Mouse (Mus musculus) inflammation-experienced regulatory T-cells, adult 6 months (primary cell): Measurements from ENCODE around the gene Mettl7a3. TPM values are rescaled to one million over a fixed set of nuclear protein-coding genes. Genes with fewer than 3 reads are reported as not detected.
"Not testable (repeated sequence)": the region's sequence is repeated elsewhere in the genome, so short reads cannot be mapped to it uniquely, and the experiment has no call there.

Experiments used
- ATAC-seq: one replicate; pipeline ENCODE4 v1.8.0; 2017
- polyA plus RNA-seq, 3 experiments: library from polyadenylated mRNA; unstranded; fragments of 100-300 nt; shearing (Covaris generic); gene quantifications; one replicate each; pipeline ENCODE4 v1.2.1; 2017

The Mettl7a3 gene
- polyA plus RNA-seq = not detected

DNA sequence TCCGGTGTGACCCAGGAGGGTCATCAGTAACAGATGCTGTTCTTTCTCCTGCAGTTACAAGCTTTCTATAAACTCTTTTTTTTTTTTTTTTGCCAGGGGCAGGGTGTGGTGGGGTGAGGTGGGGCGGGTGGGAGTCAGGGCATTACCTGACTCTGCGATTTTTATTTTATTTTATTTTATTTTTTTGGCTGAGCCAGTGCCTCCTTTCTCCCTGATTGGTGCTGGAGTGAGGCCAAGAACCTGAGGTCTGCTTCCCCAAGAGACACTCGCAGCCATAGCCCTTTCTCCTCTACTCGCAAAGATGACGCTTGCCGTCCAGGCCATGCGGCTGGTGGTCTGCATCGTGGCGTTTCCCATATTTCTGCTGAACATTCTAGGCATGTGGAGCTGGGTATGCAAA is at the start of gene Mettl7a3:
Gene Mettl7a3, plus strand, starts transcription at position 301 of the 400 bp plus-strand sequence.
- ATAC-seq = no peak

DNA sequence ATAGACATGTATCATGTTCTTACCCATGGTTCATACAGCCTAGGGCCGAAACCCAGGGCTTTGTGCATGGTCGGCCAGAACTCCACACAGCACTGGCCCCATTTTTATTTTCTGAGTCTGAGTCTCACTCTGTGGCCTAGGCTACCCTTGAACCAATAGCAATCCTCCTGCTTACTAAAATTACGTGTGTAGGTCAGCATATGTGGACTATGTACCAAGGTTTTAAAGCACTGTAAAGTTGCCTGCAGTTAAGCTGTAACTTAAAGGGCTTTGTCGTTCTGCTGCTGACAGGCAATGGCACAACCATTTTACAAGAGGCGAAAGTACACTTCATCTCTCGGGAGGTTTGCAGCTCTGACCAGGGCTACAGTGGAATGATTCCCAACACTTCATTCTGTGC is 45.7 kb upstream of the Mettl7a3 start:
- no peak for ATAC-seq

DNA sequence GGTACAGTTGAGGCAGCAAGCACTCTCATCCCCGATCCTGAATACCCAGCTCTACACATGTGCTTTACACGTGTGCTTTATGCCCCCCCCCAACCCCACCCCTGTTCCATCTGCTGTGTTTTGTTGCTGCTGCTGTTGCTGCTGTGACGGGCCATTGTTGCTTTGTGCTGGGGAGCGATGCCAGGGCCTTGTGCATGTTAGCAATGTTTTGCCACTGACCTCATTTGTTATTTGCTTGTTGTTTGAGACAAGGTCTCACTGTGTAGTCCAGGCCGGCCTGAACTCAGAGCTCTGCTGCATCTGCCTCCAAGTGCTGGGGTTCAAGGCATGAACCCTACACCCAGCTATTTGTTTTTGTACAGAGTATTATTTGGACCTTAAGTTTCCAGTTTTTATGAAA is 43.9 kb upstream of the Mettl7a3 start:
- no peak for ATAC-seq

DNA sequence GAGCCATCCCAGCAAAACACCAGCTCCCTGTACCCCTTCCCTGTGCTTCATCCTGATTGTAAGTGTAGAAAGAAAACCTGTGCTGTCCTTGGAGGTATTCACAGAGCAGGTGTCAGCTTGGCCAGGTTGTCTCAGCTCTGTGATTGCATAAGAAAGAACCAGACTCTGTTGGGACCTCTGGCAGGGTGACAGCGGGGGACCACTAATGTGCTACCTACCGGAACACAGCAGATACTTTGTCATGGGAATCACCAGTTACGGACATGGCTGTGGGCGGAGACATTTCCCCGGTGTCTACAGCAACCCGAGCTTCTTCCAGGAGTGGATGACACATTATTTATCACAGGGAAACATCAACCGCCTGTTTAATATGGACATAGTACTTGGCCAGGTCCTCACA is 42.4 kb upstream of the Mettl7a3 start:
- no peak for ATAC-seq

DNA sequence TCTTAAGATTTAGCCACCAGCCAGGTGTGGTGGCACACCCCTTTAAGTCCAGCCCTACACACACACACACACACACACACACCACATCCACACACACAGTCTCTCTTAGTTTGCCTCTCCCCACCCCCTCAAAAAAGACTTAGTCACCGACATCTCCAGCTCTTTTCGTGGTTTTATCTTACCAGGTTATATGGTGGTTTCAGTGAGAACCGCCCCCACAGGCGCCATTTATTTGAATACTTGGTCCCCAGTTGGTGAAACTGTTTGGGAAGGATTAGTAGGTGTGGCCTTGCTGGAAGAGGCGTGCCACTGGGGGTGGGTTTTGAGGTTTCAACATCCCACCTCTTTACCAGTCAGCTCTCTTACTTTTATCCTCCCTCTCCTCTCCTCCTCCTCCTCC is 36.9 kb upstream of the Mettl7a3 start:
- ATAC-seq = no peak

DNA sequence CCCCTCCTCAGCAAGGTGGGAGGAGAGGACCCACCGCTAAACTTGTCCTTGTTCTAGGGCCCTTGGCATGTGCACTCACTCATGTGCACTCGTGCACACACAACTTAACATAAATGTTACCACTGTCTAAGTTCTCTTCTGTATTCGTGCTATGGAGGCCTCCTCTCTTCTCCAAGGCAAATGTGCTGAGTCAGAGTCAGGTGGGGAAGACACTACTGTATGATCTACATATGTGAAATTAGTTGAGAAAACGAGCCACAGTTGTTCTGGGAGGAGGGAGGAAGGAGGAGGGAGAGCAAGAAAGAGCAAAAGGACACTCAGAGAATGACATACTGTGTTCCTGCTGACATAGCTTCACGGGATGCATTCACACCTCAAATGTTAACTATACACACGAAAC is 34.2 kb upstream of the Mettl7a3 start:
- ATAC-seq = no peak

DNA sequence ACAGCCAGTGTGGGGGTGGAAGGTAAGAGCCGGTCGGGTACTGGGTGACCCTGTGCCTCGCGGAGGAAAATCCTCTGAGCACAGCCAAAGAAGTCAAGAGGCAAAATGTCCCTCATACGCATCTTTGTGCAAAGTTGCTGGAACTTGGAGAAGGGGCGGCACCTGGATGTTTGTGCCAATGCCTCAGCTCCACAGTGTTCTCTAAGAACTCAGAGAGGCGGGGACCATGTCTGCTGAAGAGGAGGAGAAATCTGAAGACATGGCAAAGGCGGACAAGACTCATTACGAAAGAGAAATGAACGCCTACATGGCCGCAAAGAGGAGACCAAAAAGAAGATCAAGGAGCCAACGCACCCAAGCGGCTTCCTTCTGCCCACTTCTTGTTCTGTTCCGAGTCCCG is 33.2 kb upstream of the Mettl7a3 start:
- no peak for ATAC-seq

DNA sequence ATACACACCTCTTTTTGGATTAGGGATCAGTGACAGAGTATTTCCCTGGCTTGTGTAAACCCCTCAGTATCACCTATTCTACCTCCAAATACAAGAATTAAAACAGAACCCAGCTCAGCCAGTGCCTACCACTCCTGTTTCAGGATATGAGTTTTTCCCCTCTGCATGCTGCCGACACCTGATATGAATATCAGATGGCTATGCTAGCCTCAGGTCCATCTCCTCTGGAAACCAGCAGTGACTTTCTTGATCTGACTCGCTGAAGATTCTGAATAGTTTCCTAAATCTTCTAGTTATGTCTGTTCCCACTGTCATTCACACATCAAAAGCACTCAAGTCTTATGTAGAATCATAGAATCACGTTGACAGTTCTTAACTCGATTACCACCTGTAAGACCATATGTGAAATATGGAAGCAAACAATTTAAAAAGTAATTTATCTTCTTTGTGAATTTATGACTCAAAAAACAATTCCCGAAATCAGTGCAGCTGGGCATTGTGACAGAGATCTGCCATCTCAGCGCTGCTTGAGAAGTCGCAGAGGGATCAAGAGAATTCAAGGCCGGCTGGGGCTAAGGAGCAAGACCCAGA is 31.2 kb upstream of the Mettl7a3 start:
- no peak for ATAC-seq

DNA sequence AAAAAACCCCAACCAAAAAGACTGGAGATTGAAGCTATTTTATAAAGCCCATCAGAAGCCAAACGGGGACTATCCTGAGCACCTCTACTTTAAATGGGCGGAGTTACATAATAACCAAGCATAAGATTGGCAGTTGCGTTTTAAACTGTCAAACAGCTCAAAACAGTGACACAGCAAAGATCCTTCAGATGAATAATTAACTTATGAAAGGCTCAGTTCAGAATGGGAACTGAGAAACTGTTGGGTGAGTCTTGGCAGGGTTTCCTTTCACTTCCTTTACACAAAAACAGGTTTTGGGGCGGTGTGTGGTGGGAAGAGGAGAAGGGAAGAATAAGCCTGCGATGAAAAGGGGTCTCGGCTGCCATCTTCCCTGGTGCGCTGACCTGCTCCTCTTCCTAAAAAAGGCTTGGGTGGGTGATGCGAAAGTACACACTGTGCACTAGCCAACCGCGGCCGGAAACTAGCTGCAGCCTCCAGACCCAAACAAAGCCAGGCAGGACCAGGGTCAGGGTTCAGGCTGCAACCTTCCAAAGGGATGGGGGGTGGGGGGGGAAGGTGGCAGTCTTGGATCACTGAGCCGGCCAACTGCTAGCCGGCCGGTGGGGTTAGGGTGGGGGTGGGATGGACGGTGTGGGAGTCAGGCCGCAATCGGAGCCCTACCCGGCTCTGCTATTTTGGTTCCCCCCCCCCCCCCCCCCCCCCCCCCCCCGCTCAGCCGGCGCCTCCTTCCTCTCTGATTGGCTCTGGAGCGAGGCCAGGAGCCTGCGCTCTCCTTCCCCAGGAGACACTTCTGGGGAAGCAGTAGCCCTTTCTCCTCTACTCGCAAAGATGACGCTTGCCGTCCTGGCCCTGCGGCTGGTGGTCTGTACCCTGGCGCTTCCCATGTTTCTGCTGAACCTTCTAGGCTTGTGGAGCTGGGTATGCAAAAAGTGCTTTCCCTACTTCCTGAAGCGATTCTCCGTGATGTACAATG is 30.4 kb upstream of the Mettl7a3 start, which contains the start of gene Mettl7a1:
Gene Mettl7a1, plus strand, starts transcription at position 122 of the 973 bp plus-strand sequence.
- peak; percentile 72 for ATAC-seq

DNA sequence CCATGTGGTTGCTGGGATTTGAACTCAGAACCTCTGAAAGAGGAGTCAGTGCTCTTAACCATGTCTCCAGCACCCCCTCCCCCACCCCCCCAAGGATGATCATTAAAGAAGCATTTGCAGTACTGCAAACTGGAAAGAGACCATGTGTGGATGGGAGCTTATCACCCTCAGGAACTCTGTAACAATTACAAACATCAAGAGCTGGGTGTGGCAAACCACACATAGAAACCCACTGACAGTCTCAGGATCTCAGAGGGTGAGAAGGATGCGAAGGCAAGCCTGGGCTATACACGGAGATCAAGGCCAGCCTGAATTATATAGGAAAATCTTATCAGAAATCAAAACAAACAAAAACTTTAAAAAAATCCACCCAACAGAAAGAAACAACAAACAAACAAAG is 28.5 kb upstream of the Mettl7a3 start:
- ATAC-seq = no peak

DNA sequence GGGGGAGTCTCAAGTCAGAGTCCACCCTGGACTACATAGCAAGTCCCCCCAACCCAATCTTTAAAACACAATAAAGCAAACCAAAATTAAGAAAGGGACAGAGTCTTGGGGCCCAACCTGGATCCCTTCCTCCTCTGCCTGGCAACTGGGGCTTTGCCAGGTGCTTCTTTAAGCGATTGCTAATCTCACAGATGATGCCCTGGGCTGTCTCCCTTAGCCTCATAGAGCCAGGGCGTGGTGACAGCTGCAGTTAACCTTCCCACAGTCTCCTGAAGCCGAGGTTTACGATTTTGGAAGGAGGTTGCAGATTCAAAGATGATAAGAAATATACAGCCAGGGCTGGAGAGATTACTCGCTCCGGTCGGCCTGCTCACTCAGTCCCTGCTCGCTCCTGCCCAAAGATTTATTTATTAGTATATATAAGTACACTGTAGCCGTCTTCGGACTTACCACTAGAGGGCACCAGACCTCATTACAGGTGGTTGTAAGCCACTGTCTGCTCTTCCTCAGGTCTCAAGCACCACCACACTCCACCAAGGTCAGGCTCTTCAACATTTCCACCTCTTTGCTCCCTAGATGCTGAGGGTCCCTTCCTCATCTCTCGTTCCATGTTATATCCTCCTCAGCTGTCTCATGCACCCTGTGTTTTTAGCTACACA is 27.2 kb upstream of the Mettl7a3 start:
- ATAC-seq = peak; percentile 46

DNA sequence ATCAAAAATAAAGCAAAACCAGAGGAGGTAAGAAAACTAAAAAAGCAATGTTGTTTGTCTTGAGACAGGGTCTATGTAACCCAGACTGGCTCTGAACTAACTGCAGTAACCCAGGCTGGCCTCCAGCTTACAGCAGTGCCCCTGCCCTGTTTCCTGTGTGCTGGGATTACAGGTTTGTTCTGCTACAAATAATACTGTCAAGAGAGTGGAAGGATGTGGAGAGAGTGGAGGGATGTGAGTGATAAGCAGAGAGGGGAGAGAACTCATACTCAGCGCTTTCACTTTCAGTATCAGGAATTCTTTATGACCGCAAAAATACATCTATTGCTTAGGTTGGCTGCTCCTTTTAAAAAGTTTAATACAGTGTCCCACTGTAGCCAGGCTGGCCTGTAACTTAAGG is 22.4 kb upstream of the Mettl7a3 start:
- peak; percentile 90 for ATAC-seq

DNA sequence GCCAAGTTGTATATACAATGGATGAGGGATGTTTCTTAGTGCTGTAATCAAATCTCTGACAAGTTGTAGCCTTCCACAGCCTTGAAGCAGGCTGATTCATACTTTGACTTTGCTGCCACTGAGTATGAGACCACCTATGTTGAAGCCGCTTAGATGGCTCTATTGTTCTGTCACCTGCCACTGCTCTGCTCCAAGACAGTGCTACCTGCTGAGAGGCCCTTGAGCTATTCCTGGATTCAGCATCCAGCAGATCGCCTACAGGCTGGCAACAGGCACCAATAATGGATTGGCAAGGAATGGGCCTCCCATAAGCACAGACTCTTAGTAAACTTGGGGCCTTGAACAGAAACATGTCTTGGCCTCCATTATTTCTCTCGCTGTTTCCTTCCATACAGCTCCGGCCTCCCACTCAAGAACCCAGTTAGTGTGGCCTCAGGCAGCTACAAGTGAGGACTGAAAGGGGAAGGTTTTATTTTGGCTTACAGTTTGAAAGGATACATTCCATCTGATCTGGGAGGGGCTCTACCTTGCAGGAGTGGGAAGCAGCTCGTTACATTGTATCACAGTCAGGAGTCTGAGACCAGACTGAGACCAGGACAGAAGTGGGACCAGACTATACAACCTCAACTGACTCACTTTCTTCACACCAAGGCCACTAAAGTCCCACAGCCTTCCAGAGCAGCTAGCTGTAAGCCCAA is 20.1 kb upstream of the Mettl7a3 start:
- no peak for ATAC-seq

DNA sequence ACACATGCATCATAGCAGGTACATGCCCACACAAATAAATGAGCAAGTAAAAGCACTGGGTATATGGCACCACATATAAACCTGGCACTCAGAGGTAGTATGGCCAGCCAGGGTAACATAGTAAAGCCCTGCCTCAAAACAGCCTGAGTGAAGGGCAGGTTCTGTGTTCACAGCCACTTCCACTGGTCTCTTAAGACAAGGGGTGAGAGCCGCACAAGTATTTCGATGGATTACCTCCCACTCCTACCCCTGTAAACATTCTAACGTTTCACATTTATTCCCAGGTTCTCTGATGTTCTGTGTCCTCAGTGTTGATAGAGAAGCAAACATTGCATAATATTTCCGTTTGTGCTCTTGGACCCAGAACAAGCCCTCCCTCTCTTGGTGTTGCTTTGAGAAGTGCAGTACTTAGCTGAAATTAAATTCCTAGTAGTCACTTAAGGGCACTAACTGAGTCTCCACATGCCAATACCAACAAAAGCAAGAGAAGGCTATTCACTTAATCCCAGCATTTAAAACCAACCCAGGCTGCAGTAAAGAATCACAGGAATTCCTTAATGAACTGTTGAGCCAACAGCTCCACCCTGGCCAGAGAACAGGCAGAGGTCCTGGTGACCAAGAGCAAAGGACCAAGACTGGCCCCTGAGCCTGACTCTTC is 16.6 kb upstream of the Mettl7a3 start:
- not testable (repeated sequence) for ATAC-seq

DNA sequence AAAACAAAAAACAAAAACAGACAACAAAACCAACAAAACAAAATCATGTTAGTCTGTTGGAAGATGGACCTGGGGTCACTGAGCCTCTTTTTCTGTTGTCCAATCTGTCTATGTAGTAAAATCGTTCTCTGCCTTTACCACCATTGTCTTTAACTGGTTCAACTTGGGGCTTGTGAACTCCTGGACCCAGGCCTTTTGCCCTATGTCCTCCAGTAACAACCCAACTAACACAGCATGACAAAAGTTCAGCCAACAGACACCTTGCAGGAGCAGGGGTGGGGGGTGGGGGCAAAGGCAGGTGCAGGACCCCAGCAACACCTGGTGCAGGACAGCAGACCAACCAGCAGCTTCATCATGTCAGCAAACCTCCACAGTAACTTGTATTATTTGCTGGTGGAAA is 14.8 kb upstream of the Mettl7a3 start:
- ATAC-seq = no peak

DNA sequence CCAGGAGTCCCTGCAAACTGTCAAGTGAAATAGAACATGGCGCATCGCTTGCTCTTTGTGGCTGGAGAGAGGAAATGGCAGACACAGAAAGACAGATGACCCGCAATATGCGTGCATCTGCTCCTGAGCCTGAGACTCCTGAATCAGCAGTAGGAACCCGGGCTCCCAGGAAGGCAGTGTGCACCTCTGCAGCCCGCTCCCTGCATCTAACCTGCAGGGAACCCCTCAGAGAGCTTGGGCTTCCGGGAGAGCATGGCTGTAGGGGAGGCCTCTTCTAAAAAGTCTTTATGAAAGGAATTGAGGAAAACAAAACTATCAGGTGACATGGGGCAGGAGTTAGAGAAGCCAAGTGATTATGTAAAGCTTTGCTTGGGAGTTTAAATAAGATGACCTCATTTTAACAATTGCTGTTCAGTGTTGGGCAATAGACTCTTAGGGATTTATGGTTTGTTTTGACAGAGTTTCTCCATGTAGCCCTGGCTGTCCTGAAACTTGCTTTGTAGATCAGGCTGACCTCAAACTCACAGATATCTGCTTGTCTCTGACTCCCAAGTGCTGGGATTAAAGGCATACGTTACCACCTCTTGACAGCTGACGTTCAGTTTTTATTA is 14.3 kb upstream of the Mettl7a3 start:
- ATAC-seq = no peak

DNA sequence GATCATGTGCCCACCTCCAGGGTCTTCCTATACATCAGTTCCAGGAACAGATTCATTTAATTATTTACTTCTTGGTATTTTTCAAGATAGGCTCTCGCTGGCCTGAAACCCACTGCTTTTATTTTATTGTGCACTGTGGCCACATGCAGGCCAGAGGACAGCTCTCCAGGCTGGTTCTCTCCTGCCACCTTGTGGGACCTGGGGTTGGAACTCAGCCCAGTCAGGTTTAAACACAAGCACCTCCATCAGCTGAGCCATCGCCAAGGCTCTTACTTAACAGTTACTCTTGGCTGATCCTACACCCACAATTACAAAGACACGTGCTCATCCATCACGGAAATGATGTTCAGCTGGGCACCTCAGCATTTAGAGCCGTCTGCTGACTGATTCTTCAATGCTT is 13.6 kb upstream of the Mettl7a3 start:
- no peak for ATAC-seq

DNA sequence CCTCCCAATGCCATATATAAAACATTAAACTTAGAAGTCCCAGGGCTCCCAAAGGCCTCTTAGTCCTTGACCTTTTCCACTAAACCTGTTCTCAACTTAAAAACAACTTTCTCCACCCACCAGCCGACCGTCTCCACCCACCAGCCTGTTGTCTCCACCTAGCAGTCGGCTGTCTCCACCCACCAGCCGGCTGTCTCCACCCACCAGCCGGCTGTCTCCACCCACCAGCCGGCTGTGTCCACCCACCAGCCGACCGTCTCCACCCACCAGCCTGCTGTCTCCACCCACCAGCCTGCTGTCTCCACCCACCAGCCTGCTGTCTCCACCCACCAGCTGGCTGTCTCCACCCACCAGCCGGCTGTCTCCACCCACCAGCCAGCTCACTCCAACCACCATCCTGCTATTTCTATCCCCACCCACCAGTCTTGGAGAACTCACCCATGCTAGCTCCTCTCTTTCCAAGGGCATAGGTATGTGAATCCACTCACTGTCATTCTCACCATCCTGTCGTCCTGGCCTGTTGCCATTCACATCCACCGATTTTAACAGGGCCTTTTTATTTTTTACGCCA is 10.6 kb upstream of the Mettl7a3 start:
- ATAC-seq = no peak

DNA sequence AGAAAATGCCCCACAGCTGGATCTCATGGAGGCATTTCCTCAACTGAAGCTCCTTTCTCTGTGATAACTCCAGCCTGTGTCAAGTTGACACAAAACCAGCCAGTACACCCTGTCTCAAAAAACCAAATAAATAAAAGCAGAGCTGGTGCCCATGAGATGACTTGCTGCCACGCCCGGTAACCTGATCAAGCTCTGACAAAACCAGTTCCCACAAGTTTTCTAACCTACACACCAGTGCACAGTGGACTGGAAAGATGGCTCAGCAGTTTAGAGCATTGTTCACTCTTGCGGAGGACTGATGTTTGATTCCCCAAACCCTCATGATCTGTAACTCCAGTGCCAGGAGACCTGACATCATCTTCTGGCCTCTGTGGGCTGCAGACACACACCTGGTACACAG is 9.5 kb upstream of the Mettl7a3 start:
- ATAC-seq = no peak

DNA sequence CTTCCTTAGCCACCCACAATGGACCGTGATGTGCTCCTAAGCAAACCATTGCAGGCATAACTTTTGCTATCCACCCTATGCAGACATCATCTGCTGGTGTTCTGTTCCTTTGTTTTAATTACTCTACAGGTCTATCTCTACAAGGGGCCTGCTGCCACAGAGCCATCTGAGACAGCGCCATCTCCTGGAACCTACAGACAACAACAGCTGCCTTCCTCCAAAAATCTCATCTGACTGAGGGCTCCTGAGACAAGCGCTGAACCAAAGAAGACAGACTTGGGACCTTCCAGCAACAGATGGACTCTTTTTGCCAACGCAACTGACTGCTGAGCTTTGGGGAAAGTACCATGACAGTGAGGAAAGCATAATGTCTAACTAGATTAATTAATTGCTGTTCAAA is 6.6 kb upstream of the Mettl7a3 start:
- ATAC-seq = not testable (repeated sequence)

DNA sequence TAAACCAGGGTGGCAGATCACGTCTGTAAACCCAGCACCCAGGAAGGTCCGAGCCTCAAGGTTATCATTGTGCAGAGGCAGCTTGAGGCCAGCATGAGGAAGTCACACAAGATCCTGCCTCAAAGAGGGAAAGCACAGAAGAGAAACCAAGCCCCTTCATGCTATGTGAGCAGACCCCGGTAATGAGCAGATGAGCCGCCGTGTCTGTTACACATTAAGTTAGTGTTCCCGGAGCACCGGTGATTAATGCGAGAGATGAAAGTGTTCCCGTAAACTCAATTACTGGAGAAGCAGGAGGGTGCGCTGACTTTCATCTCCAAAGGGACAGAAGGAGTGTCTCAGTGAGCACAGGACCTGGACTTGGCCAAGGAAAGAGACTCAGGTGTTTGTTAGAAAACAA is 5.4 kb upstream of the Mettl7a3 start:
- not testable (repeated sequence) for ATAC-seq
